Mouse (Mus musculus): ENCODE measurements around the gene Pdzd2. TPM values are rescaled to one million over a fixed set of nuclear protein-coding genes. Genes with fewer than 3 reads are reported as not detected.
A peak's percentile ranks its signal among the peaks of the same experiment; 100 is the strongest.

Pdzd2 gene
- 1.3 and 1.7 TPM in 2 replicates for polyA plus RNA-seq (2012; rRNA removed)

- WGBS = 2% methylated on average over 81 of the region's 83 CpGs
- DNase-seq (ENCODE audit: low read depth, low spot score) = peak; percentile 14
These were observed at the start of gene Pdzd2 for GRCm38 (mm10) chr15:12739277-12740247. Gene Pdzd2, minus strand, starts transcription at chr15:12739924.

- no peak for DNase-seq (ENCODE audit: low read depth, low spot score)
- 6% methylated on average over 10 of the region's 10 CpGs for WGBS
These were observed 49.7 kb upstream of the Pdzd2 start for GRCm38 (mm10) chr15:12789406-12789867.

GRCm38 (mm10) chr15:12788536-12788935, 48.8 kb upstream of the Pdzd2 start:
- WGBS = 76% methylated on average over 5 of the region's 5 CpGs
- DNase-seq (ENCODE audit: low read depth, low spot score) = no peak

- WGBS = 59% methylated on average over 14 of the region's 16 CpGs
- no peak for DNase-seq (ENCODE audit: low read depth, low spot score)
These were observed 42.1 kb upstream of the Pdzd2 start for GRCm38 (mm10) chr15:12781729-12782326.

GRCm38 (mm10) chr15:12781296-12781695, 41.6 kb upstream of the Pdzd2 start:
- WGBS = 67% methylated on average over 6 of the region's 6 CpGs
- no peak for DNase-seq (ENCODE audit: low read depth, low spot score)

GRCm38 (mm10) chr15:12774149-12774753, 34.5 kb upstream of the Pdzd2 start:
- no peak for DNase-seq (ENCODE audit: low read depth, low spot score)
- 72% methylated on average over 11 of the region's 11 CpGs for WGBS

- 86% methylated on average over 7 of the region's 7 CpGs for WGBS
- no peak for DNase-seq (ENCODE audit: low read depth, low spot score)
These were observed 31.2 kb upstream of the Pdzd2 start for GRCm38 (mm10) chr15:12770958-12771357.

- no peak for DNase-seq (ENCODE audit: low read depth, low spot score)
- WGBS = 45% methylated on average over 4 of the region's 4 CpGs
These were observed 27.1 kb upstream of the Pdzd2 start for GRCm38 (mm10) chr15:12766848-12767247.

- WGBS = 44% methylated on average over 10 of the region's 10 CpGs
- no peak for DNase-seq (ENCODE audit: low read depth, low spot score)
These were observed 23.4 kb upstream of the Pdzd2 start for GRCm38 (mm10) chr15:12763147-12763546.

GRCm38 (mm10) chr15:12762258-12762913, 22.7 kb upstream of the Pdzd2 start:
- 77% methylated on average over 11 of the region's 11 CpGs for WGBS

GRCm38 (mm10) chr15:12760747-12761146, 21.0 kb upstream of the Pdzd2 start:
- WGBS = 83% methylated on average over 6 of the region's 6 CpGs
- no peak for DNase-seq (ENCODE audit: low read depth, low spot score)

More at GRCm38 (mm10) chr15:12762258-12762913, 22.7 kb upstream of the Pdzd2 start:
- no peak for DNase-seq (ENCODE audit: low read depth, low spot score)

- 55% methylated on average over 5 of the region's 5 CpGs for WGBS
- DNase-seq (ENCODE audit: low read depth, low spot score) = no peak
These were observed 18.7 kb upstream of the Pdzd2 start for GRCm38 (mm10) chr15:12758461-12758860.

GRCm38 (mm10) chr15:12757757-12758156, 18.0 kb upstream of the Pdzd2 start:
- no peak for DNase-seq (ENCODE audit: low read depth, low spot score)
- WGBS = 54% methylated on average over 1 of the region's 1 CpGs

- no peak for DNase-seq (ENCODE audit: low read depth, low spot score)
- WGBS = 35% methylated on average over 4 of the region's 4 CpGs
These were observed 13.5 kb upstream of the Pdzd2 start for GRCm38 (mm10) chr15:12753201-12753600.

GRCm38 (mm10) chr15:12750963-12751362, 11.2 kb upstream of the Pdzd2 start:
- WGBS = 52% methylated on average over 8 of the region's 8 CpGs
- no peak for DNase-seq (ENCODE audit: low read depth, low spot score)

GRCm38 (mm10) chr15:12749549-12750301, 10.0 kb upstream of the Pdzd2 start:
- no peak for DNase-seq (ENCODE audit: low read depth, low spot score)

GRCm38 (mm10) chr15:12742117-12742906, 2.6 kb upstream of the Pdzd2 start:
- no peak for DNase-seq (ENCODE audit: low read depth, low spot score)
- WGBS = 61% methylated on average over 6 of the region's 6 CpGs

More at GRCm38 (mm10) chr15:12749549-12750301, 10.0 kb upstream of the Pdzd2 start:
- WGBS = 57% methylated on average over 11 of the region's 11 CpGs
